Mouse (Mus musculus): ENCODE measurements at regions not wholly inside any gene's neighbourhood (a gene's known extent, or its start where the extent isn't known, plus 50 kb on each side); places are given as distances from the start of the nearest gene placed in this dataset.

DNA sequence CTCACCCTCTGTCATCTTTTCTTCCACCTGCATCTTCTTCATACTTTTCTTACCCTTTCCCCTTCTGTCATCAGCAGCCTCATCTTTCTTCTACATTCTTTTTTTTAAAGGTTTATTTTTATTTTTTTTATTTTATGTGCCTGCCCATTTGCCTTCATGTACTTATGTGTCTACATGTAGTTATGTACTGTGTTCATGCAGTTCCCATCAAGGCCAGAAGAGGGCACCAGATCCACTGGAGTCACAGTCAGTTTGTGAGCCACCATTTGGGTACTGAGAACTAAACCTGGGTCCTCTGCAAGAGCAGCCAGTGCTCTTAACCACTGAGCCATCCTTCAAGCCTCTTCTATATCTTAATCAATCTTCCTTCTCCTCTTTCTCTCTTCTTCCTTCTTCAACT is 475.7 kb upstream of the Zmiz1 start:
- Histone ChIP-seq H3K27ac (ENCODE audit: insufficient read depth, low read length) (no peak overlapping the region), H3K27me3 (ENCODE audit: control insufficient read depth, insufficient read depth, low read length, poor library complexity, severe bottlenecking) (no peaks in the 10 kb centered on the region), H3K4me1 (ENCODE audit: control insufficient read depth, insufficient read depth, low read length) (no peaks in the 10 kb centered on the region), H3K4me3 (ENCODE audit: low read depth, low read length) (no peak overlapping the region), H3K9ac (ENCODE audit: low read depth, poor library complexity, severe bottlenecking) (no peak overlapping the region), H3K36me3 (ENCODE audit: control insufficient read depth, insufficient read depth, low read length, poor library complexity, severe bottlenecking) (no peaks in the 10 kb centered on the region), H3K9me3 (replicated peaks; ENCODE audit: control insufficient read depth, insufficient read depth, low read length, poor library complexity, severe bottlenecking) (no peaks in the 10 kb centered on the region)
- TF ChIP-seq POLR2A (IDR thresholded peaks at IDR 0.05; ENCODE audit: insufficient read depth, low read length), result no peak
- TF ChIP-seq EP300 (IDR thresholded peaks at IDR 0.05; ENCODE audit: insufficient read depth, low read depth, low read length), result no peak
- peak; percentile 45 for TF ChIP-seq CTCF (IDR thresholded peaks at IDR 0.05; ENCODE audit: low read depth, low read length)

GRCm38 (mm10) chr14:24985806-24986359 is 473.1 kb upstream of the Zmiz1 start:
- Histone ChIP-seq H3K9me3 (replicated peaks; ENCODE audit: control insufficient read depth, insufficient read depth, low read length, poor library complexity, severe bottlenecking) (no peaks in the 10 kb centered on the region), H3K36me3 (ENCODE audit: control insufficient read depth, insufficient read depth, low read length, poor library complexity, severe bottlenecking) (no peaks in the 10 kb centered on the region), H3K9ac (ENCODE audit: low read depth, poor library complexity, severe bottlenecking) (no peak overlapping the region), H3K27me3 (ENCODE audit: control insufficient read depth, insufficient read depth, low read length, poor library complexity, severe bottlenecking) (no peaks in the 10 kb centered on the region), H3K27ac (ENCODE audit: insufficient read depth, low read length) (no peak overlapping the region), H3K4me3 (ENCODE audit: low read depth, low read length) (no peak overlapping the region), H3K4me1 (ENCODE audit: control insufficient read depth, insufficient read depth, low read length) (no peaks in the 10 kb centered on the region)
- no peak for TF ChIP-seq CTCF (IDR thresholded peaks at IDR 0.05; ENCODE audit: low read depth, low read length)
- no peak for TF ChIP-seq POLR2A (IDR thresholded peaks at IDR 0.05; ENCODE audit: insufficient read depth, low read length)
- no peak for TF ChIP-seq EP300 (IDR thresholded peaks at IDR 0.05; ENCODE audit: insufficient read depth, low read depth, low read length)

DNA sequence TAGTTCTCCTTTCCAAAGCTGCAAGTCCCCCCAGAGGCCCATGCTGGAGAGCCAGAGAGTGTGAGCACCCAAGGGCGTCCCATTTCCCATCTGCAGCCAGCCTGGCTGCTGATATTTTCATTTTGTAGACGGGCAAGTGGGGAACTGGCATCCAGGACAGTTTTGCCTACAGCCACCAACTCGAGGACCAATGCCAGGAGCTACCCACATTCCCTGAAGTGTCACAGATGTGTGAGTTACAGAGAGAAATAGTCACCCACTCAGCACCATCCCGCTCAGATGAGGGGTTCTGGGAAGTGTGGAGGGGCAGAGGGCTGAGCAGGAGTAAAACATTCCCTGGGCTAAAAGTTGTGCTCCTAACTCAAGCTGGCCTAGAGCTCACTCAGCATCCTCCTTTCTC is 472.6 kb upstream of the Zmiz1 start:
- no peaks in the 10 kb centered on the region for H3K9me3 ChIP-seq (replicated peaks; ENCODE audit: control insufficient read depth, insufficient read depth, low read length, poor library complexity, severe bottlenecking)
- TF ChIP-seq CTCF (IDR thresholded peaks at IDR 0.05; ENCODE audit: low read depth, low read length) (no peak), EP300 (IDR thresholded peaks at IDR 0.05; ENCODE audit: insufficient read depth, low read depth, low read length) (no peak)
- H3K9ac ChIP-seq (ENCODE audit: low read depth, poor library complexity, severe bottlenecking), result no peak overlapping the region
- H3K36me3 ChIP-seq (ENCODE audit: control insufficient read depth, insufficient read depth, low read length, poor library complexity, severe bottlenecking), result no peaks in the 10 kb centered on the region
- no peak overlapping the region for H3K27ac ChIP-seq (ENCODE audit: insufficient read depth, low read length)
- no peak overlapping the region for H3K4me3 ChIP-seq (ENCODE audit: low read depth, low read length)
- H3K27me3 ChIP-seq (ENCODE audit: control insufficient read depth, insufficient read depth, low read length, poor library complexity, severe bottlenecking), result no peaks in the 10 kb centered on the region
- H3K4me1 ChIP-seq (ENCODE audit: control insufficient read depth, insufficient read depth, low read length), result no peaks in the 10 kb centered on the region

DNA sequence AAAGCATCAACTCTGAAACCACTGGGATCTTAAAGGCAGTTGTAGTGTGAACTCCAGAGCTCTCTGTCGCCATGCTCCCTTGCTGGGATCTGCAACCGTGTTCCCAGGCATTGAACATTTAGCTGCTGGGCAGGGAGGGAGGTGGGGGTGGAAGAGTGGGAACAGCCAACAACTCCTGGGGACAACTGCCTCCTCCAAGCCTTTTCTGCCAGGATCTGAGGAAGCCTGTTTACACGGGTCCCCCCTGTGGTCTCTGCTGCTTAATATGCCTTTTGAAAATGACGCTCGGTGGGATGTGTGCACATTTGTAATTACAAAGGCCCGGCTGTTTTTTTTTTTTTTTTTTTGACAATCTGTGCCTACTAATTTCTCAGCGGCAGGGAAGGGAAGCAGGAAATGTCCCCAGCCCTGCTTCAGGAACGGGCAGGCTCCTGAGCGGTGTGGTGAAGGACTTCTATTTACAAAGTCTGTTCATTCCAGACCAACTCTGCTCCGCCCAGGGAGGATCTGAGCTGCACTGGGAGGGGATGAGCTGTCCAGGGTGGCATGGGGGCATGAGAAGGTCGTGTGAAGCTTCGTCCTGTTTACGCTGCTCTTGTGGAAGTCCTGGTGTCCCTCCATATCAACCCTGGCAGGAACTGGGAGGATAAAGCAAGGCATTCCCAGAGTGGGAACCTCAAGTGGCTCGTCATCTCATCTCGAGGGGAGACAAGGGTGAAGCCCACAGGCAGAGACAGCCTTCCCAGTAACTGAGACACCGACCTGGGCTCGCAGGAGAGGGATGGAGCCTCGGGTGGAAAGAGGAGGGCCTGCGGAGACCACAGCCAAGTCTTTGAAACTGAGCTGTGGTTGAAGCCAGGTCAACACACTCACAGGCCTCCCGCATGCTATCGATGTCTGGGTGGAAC is 465.0 kb upstream of the Zmiz1 start:
- H3K4me1 ChIP-seq (ENCODE audit: control insufficient read depth, insufficient read depth, low read length), result no peaks in the 10 kb centered on the region
- H3K27me3 ChIP-seq (ENCODE audit: control insufficient read depth, insufficient read depth, low read length, poor library complexity, severe bottlenecking), result no peaks in the 10 kb centered on the region
- H3K9me3 ChIP-seq (replicated peaks; ENCODE audit: control insufficient read depth, insufficient read depth, low read length, poor library complexity, severe bottlenecking), result no peaks in the 10 kb centered on the region
- no peak overlapping the region for H3K4me3 ChIP-seq (ENCODE audit: low read depth, low read length)
- TF ChIP-seq POLR2A (IDR thresholded peaks at IDR 0.05; ENCODE audit: insufficient read depth, low read length) (no peak), CTCF (IDR thresholded peaks at IDR 0.05; ENCODE audit: low read depth, low read length) (no peak), EP300 (IDR thresholded peaks at IDR 0.05; ENCODE audit: insufficient read depth, low read depth, low read length) (no peak)
- H3K9ac ChIP-seq (ENCODE audit: low read depth, poor library complexity, severe bottlenecking), result no peak overlapping the region
- no peak overlapping the region for H3K27ac ChIP-seq (ENCODE audit: insufficient read depth, low read length)
- no peaks in the 10 kb centered on the region for H3K36me3 ChIP-seq (ENCODE audit: control insufficient read depth, insufficient read depth, low read length, poor library complexity, severe bottlenecking)

GRCm38 (mm10) chr14:24995226-24995625 is 463.8 kb upstream of the Zmiz1 start:
- H3K4me1 ChIP-seq (ENCODE audit: control insufficient read depth, insufficient read depth, low read length), result no peaks in the 10 kb centered on the region
- no peak overlapping the region for H3K9ac ChIP-seq (ENCODE audit: low read depth, poor library complexity, severe bottlenecking)
- H3K36me3 ChIP-seq (ENCODE audit: control insufficient read depth, insufficient read depth, low read length, poor library complexity, severe bottlenecking), result no peaks in the 10 kb centered on the region
- H3K27ac ChIP-seq (ENCODE audit: insufficient read depth, low read length), result no peak overlapping the region
- H3K27me3 ChIP-seq (ENCODE audit: control insufficient read depth, insufficient read depth, low read length, poor library complexity, severe bottlenecking), result no peaks in the 10 kb centered on the region
- TF ChIP-seq CTCF (IDR thresholded peaks at IDR 0.05; ENCODE audit: low read depth, low read length), result no peak
- TF ChIP-seq POLR2A (IDR thresholded peaks at IDR 0.05; ENCODE audit: insufficient read depth, low read length), result no peak
- TF ChIP-seq EP300 (IDR thresholded peaks at IDR 0.05; ENCODE audit: insufficient read depth, low read depth, low read length), result no peak
- H3K4me3 ChIP-seq (ENCODE audit: low read depth, low read length), result no peak overlapping the region
- H3K9me3 ChIP-seq (replicated peaks; ENCODE audit: control insufficient read depth, insufficient read depth, low read length, poor library complexity, severe bottlenecking), result no peaks in the 10 kb centered on the region
